Mouse (Mus musculus): ENCODE results near the gene Mfrp.

The Mfrp gene

DNA sequence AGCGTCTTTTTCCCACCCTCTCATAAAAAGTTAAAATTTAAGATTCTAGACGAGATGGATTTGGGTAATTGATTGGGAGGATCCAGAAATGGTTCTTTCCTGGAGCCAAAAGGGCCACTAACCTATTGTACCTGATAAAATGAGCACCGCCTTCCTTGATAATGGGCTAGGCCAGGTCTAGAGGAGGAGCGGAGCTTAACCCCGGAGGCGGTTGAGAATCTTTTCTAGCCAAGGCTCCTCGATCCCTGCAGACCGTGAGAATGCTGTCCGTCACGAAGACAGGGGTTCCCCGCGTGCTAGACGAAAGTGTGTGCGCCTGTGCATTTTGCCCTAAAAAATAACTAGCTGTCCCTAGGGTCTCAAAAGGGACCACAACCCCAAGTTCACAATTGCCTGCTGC, 17.3 kb upstream of the Mfrp start:
- no peaks in the 10 kb centered on the region for H3K36me3 ChIP-seq (ENCODE audit: control insufficient read depth, insufficient read depth, low read length, poor library complexity, severe bottlenecking)
- DNase-seq (ENCODE audit: low read depth, low spot score), result no peak
- H3K27me3 ChIP-seq (ENCODE audit: control insufficient read depth, insufficient read depth, low read length, poor library complexity, severe bottlenecking), result no peaks in the 10 kb centered on the region; the same call in 1 of the 2 replicates

DNA sequence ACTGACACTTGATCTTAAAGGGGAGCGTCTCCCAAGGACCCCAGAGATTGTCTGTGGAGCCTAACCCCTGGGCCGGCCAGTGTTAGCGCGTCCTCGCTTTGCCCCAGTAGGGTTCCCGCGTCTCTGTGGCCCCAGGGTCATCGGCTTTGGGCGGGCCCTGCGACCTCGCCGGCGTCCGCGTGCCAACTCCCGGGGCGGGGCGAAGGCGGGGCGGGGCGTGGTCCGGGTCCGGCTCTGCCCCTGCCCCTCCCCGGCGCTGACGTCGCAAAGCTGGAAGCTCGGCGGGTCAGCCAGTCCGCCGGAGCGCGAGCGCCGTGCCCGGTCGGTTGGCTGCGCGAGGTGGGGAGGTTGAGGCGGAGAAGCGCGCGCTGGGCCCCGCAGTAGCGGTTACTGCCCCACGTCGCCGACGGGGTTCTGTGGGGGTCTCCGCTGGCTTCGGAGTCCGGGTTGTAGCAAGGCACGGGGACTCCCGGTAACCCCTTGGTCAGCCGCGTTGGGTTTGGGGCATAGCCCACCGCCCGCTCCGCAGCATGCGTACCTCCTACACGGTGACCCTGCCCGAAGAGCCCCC, 16.8 kb upstream of the Mfrp start:
- Histone ChIP-seq H3K36me3 (ENCODE audit: control insufficient read depth, insufficient read depth, low read length, poor library complexity, severe bottlenecking) (no peaks in the 10 kb centered on the region), H3K27me3 (ENCODE audit: control insufficient read depth, insufficient read depth, low read length, poor library complexity, severe bottlenecking) (no peaks in the 10 kb centered on the region; the same call in 1 of the 2 replicates)
- peak; percentile 80 for DNase-seq (ENCODE audit: low read depth, low spot score)

GRCm38 (mm10) chr9:44085276-44085675, 16.3 kb upstream of the Mfrp start:
- DNase-seq (ENCODE audit: low read depth, low spot score), result no peak
- Histone ChIP-seq H3K27me3 (ENCODE audit: control insufficient read depth, insufficient read depth, low read length, poor library complexity, severe bottlenecking) (no peaks in the 10 kb centered on the region; the same call in 1 of the 2 replicates), H3K36me3 (ENCODE audit: control insufficient read depth, insufficient read depth, low read length, poor library complexity, severe bottlenecking) (no peaks in the 10 kb centered on the region)

GRCm38 (mm10) chr9:44085741-44086665, 15.5 kb upstream of the Mfrp start:
- no peaks in the 10 kb centered on the region for H3K36me3 ChIP-seq (ENCODE audit: control insufficient read depth, insufficient read depth, low read length, poor library complexity, severe bottlenecking)
- no peaks in the 10 kb centered on the region; the same call in 1 of the 2 replicates for H3K27me3 ChIP-seq (ENCODE audit: control insufficient read depth, insufficient read depth, low read length, poor library complexity, severe bottlenecking)
- no peak for DNase-seq (ENCODE audit: low read depth, low spot score)

GRCm38 (mm10) chr9:44086960-44087359, 14.6 kb upstream of the Mfrp start:
- no peaks in the 10 kb centered on the region for H3K36me3 ChIP-seq (ENCODE audit: control insufficient read depth, insufficient read depth, low read length, poor library complexity, severe bottlenecking)
- H3K27me3 ChIP-seq (ENCODE audit: control insufficient read depth, insufficient read depth, low read length, poor library complexity, severe bottlenecking), result no peaks in the 10 kb centered on the region; the same call in 1 of the 2 replicates
- DNase-seq (ENCODE audit: low read depth, low spot score), result no peak

- H3K27me3 ChIP-seq (ENCODE audit: control insufficient read depth, insufficient read depth, low read length, poor library complexity, severe bottlenecking), result no peaks in the 10 kb centered on the region; the same call in 1 of the 2 replicates
These were observed 13.6 kb upstream of the Mfrp start for GRCm38 (mm10) chr9:44087761-44088455.

GRCm38 (mm10) chr9:44088877-44089608, 12.5 kb upstream of the Mfrp start:
- no peaks in the 10 kb centered on the region for H3K27me3 ChIP-seq (ENCODE audit: control insufficient read depth, insufficient read depth, low read length, poor library complexity, severe bottlenecking)
- no peaks in the 10 kb centered on the region for H3K36me3 ChIP-seq (ENCODE audit: control insufficient read depth, insufficient read depth, low read length, poor library complexity, severe bottlenecking)
- DNase-seq (ENCODE audit: low read depth, low spot score), result peak; percentile 29

More at GRCm38 (mm10) chr9:44087761-44088455, 13.6 kb upstream of the Mfrp start:
- DNase-seq (ENCODE audit: low read depth, low spot score), result peak; percentile 36
- H3K36me3 ChIP-seq (ENCODE audit: control insufficient read depth, insufficient read depth, low read length, poor library complexity, severe bottlenecking), result no peaks in the 10 kb centered on the region

DNA sequence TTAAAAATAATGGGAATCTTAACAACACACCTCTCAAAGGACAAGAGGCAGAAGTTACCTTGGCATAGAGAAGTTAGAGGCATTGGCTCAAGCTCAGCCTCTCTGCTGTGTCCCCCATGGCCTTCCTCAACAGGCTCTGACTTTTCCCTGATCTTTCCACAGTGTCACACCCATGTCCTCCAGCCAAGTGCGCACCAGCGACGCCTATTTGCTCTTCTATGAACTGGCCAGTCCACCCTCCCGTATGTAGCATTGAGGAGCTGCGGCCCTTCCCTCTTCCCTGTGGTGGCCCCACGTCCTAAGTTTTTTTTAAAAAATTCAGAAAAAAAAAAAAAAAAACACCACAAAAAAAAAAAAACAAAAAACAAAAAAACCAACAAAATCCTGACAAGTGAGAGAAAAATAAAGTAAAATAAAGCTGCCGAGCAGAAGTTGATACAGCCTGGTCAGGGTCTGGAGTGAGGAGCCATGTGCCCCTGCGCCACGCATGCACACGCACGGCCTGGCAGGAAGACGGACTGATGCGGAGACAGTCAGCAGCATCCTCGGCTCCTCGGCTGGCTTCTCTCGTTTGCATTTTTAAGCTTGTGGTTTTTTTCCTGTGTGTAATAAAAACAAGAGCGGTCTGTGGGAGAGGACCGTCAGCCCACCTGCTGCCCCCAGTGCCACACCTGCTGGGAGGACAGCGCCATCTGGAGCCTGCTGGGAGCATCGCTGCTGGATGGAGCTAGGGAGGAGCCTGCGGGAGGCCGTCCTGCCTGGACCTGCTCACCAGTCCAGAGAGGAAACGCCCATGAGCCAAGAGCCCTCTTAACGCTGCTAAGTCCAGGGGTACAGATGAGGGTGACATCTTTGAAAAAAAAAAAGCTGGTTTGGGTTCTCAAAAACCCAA, 7.7 kb upstream of the Mfrp start:
- DNase-seq (ENCODE audit: low read depth, low spot score), result peak; percentile 84
- no peaks in the 10 kb centered on the region for H3K27me3 ChIP-seq (ENCODE audit: control insufficient read depth, insufficient read depth, low read length, poor library complexity, severe bottlenecking)
- no peaks in the 10 kb centered on the region for H3K36me3 ChIP-seq (ENCODE audit: control insufficient read depth, insufficient read depth, low read length, poor library complexity, severe bottlenecking)

DNA sequence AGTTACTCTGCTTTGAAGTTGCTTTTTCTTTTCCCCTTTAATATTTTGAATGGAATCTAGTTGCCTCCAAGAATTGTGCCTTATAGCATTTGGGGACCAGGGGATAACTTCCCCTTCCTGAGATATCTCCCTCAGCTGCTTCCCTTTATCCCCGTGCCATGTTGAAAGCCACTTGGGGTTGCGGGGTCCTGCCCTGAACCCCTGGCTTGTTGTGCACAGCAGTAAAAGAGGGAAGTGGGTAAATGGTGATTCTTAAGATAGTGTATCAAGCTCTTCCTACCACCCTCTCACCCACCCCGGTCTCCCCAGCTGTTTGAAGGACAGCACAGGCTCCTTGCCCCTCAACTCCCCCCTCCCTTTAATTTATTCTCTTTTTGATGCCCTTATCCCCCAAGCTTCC, 6.8 kb upstream of the Mfrp start:
- H3K36me3 ChIP-seq (ENCODE audit: control insufficient read depth, insufficient read depth, low read length, poor library complexity, severe bottlenecking), result no peaks in the 10 kb centered on the region
- DNase-seq (ENCODE audit: low read depth, low spot score), result no peak
- H3K27me3 ChIP-seq (ENCODE audit: control insufficient read depth, insufficient read depth, low read length, poor library complexity, severe bottlenecking), result no peaks in the 10 kb centered on the region

GRCm38 (mm10) chr9:44095781-44096180, 5.7 kb upstream of the Mfrp start:
- Histone ChIP-seq H3K36me3 (ENCODE audit: control insufficient read depth, insufficient read depth, low read length, poor library complexity, severe bottlenecking) (no peaks in the 10 kb centered on the region), H3K27me3 (ENCODE audit: control insufficient read depth, insufficient read depth, low read length, poor library complexity, severe bottlenecking) (no peaks in the 10 kb centered on the region)
- no peak for DNase-seq (ENCODE audit: low read depth, low spot score)

- no peaks in the 10 kb centered on the region for H3K27me3 ChIP-seq (ENCODE audit: control insufficient read depth, insufficient read depth, low read length, poor library complexity, severe bottlenecking)
- no peaks in the 10 kb centered on the region for H3K36me3 ChIP-seq (ENCODE audit: control insufficient read depth, insufficient read depth, low read length, poor library complexity, severe bottlenecking)
- no peak for DNase-seq (ENCODE audit: low read depth, low spot score)
These were observed 5.0 kb upstream of the Mfrp start for GRCm38 (mm10) chr9:44096536-44096935.

DNA sequence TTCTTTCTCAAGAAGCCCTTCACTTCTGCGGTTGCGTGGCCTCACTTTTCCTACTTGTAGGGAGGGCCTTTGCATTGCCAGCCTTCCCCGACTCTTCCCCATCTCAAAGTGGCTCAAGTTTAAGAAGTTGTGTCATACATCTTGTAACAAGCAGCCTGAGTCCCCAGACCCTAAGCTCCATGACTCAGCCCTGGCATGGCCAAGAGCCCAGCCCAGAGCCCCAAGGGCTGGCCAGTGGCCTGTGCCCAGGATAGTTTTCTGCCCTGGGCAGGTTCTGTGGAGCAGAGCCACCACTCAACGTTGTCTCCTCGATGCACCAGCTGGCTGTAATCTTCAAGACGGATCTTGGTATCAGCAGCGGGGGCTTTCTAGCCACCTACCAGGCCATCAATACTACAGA, 3.4 kb downstream of the Mfrp start:
- H3K36me3 ChIP-seq (ENCODE audit: control insufficient read depth, insufficient read depth, low read length, poor library complexity, severe bottlenecking), result no peaks in the 10 kb centered on the region
- H3K27me3 ChIP-seq (ENCODE audit: control insufficient read depth, insufficient read depth, low read length, poor library complexity, severe bottlenecking), result no peaks in the 10 kb centered on the region
- no peak for DNase-seq (ENCODE audit: low read depth, low spot score)

DNA sequence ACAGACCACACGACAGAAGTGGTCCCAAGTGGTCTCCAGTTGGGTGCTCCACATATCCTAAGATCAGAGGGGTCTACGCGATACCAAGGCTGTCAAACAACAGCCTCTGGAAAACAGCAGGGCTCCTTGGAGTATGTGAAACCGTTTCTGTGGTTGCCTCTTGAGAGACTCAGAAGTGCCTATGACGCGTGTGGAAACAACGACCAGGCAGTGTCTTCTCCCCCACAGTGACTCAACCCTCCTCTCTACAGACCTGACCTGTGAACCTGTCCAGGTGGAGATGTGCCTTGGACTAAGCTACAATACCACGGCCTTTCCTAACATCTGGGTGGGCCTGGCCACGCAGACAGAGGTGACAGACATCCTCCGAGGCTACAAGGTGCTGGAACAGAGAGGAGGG, 4.3 kb downstream of the Mfrp start:
- no peak for DNase-seq (ENCODE audit: low read depth, low spot score)
- no peaks in the 10 kb centered on the region for H3K27me3 ChIP-seq (ENCODE audit: control insufficient read depth, insufficient read depth, low read length, poor library complexity, severe bottlenecking)
- no peaks in the 10 kb centered on the region for H3K36me3 ChIP-seq (ENCODE audit: control insufficient read depth, insufficient read depth, low read length, poor library complexity, severe bottlenecking)

- no peaks in the 10 kb centered on the region for H3K36me3 ChIP-seq (ENCODE audit: control insufficient read depth, insufficient read depth, low read length, poor library complexity, severe bottlenecking)
- DNase-seq (ENCODE audit: low read depth, low spot score), result no peak
- no peaks in the 10 kb centered on the region for H3K27me3 ChIP-seq (ENCODE audit: control insufficient read depth, insufficient read depth, low read length, poor library complexity, severe bottlenecking)
These were observed 4.7 kb downstream of the Mfrp start for GRCm38 (mm10) chr9:44106182-44106581.

Measured in splenic B cell, adult 2 months (primary cell).